Mouse (Mus musculus) brain, adult 2 months (tissue): ENCODE results near the gene Nhlrc4.

Source experiments
- DNase-seq: peaks from one replicate; pipeline ENCODE4 v3.0.0; 2011; ENCODE audit warnings: low read depth, low spot score

The Nhlrc4 gene

DNA sequence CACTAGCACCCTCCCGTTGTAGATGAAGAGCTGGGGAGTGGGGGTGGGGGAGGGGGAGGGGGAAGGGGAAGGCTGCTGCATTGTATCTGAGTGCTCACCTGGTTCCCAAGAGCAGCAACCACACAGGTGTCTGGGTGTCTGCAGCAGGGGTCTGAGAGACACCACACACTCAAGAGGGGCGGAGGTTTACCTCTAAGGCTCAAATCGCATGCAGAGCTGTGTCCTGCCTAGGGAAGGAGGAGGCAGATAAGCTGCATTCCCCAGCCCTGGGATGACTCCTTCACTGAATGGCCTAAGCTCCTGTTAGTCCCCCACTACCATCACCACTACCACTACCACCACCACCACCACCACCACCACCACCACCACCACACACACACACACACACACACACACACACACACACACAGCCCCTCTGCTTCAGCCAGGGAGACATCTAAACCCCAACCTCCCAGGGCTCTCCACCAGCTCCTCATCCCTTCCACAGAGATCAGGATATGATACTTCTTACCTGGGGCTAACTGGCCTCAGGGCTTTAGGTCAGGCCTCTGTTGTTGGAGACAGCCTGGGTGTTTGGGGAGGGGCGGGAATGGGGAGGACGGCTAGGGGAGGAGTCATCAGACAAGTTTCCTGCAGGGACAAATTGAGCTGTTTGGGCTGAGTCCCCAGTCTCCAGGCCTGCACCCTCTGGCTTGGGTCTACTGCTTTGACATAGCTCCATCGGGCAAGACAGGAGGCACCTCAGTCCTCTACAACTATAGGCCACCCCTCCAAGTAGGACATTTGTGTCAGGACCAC lies at the start of gene Nhlrc4, which contains the start of gene Pigq:
Gene Nhlrc4, minus strand, starts transcription at position 596 of the 798 bp plus-strand sequence.
Gene Pigq, minus strand, starts transcription at position 571 of the 798 bp plus-strand sequence.
- no peak for DNase-seq

DNA sequence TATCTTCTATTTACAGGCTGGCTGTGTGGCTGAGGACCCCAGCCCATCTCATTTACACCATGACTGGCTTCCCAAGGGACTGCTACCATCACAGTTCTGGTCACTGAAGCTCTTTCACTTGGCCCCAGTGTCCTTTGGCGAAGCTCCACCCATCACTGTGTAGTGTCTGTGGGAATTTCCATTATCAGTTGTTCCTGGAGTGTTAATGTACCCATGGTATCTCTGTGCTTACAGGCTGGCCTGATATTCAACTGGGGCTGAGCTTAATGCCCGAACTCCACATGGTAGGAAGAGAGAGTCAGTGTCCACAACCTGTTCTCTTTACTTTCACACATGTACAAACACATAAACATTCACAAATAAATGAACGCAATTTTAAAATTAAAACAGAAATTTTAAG lies 48.7 kb upstream of the Nhlrc4 start:
- no peak for DNase-seq

DNA sequence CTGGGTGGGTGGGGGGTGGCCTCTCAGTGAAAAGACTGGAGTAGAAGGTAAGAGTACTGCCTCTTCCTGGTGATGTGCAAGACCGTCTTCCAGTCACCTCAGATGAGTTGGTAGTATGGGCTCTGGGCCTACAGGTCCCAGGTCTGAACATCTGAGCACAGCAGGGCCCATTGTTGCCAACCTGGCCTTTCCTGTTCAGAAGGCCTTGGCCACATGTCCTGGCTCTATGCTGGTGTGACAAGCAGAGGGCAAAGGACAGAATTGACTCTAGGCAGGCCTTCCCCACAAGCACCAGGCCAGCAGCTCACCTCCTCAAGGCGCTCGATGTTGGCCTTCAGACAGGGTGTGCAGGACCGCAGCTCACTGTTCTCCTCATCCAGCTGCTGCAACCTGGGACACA lies 47.5 kb upstream of the Nhlrc4 start:
- no peak for DNase-seq

DNA sequence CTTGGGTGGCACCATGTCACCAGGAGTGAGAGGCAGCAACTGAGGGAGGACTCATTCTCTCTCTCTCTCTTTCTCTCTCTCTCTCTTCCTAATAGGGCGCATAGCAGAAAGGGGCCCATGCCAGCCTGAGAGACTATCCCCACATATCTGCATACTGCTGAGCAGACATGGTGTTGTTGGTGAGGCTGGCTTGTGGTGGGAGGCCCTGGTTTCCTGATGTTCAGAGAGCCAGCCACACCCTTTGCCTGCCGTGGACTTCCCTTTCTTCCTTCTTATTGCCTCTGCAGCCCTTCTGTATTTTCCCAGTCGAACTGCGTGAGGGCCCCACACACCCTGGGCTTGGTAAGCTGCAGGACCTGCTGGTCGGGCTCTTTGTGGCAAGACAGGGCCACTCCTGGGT lies 45.6 kb upstream of the Nhlrc4 start:
- no peak for DNase-seq

DNA sequence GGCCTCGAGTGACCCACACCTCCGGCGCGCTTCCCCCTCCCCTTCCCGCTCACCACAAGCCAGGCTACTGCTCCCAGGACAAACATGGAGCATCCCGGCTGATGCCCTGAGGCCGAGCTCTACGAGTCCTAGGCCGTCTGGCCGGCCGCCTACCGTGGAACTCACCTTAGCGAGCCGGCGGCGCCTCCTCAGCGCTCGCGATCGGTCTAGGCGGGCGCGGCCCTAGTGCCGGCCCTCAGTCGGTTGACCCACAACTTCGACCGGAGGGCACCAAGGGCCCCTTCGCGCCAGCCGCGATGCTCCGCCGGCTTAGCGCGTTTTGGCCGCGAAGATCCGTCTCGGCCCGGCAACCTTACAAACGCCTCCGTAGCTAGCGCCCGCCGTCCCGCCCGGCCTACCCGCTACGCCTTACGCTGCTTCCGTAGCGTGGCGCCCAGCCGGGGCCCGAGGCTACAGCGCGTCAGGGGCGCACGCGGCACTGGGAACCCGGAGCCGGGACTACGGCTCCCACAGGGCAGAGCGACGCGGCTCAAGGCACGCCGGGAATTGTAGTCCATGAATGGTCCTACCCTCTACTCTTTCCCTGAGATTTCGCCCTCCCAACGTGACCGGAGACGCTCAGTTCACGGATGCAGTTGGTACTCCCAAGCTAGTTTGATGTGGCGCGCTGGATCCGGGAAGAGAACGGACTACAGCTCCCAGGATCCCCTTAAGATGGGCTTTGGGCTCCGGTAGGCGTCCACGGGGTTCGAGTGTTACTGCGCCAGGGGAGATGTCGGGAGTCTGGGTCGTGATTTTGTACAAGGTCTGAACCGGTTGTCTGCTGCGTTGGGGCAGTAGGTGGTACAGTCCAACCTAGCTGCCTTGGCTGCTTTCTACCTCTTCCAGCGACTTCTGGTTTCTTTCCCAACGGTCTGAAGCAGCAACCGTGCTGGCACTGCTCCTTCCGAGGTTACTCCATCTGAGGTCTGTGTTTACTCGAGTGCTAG lies 40.8 kb upstream of the Nhlrc4 start, which contains the start of gene Capn15:
Gene Capn15, minus strand, starts transcription at position 491 of the 989 bp plus-strand sequence.
- DNase-seq: peak; percentile 99

DNA sequence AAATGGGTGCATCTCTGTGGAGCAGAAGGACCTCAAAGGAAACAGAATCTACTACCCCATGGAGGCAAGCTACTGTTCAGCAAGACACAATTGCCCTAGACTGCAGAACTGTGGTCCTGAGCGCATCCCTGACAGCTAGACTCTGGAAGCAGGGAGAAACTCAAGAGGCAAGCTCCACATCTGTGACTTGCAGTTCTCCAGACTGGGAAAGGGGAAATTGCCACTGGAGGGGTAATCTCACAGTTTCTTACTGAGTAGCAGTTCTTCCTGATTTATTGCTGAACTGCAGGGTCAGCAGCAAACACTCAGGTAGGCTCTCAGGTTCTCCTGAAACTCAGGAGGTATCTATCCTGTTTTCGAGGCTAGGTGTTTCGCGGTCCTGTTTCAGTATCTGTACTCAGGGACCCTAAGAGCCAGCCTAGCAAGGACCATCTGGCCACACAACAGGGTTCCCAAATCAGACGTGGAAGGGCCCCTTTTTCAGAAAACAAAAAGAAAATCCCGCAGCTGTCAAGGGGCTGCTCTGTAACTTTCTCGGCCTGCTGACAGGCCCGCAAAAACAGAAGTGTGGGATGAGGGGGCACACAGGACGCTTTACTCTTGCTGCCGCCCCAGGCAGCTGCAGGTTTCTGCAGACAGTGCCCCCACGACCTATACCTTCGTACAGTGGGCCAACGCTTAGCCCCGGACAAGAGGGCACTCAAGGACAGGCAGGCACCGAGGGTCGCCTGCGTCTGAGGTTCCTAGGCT lies 40.0 kb upstream of the Nhlrc4 start:
- DNase-seq: peak; percentile 35

DNA sequence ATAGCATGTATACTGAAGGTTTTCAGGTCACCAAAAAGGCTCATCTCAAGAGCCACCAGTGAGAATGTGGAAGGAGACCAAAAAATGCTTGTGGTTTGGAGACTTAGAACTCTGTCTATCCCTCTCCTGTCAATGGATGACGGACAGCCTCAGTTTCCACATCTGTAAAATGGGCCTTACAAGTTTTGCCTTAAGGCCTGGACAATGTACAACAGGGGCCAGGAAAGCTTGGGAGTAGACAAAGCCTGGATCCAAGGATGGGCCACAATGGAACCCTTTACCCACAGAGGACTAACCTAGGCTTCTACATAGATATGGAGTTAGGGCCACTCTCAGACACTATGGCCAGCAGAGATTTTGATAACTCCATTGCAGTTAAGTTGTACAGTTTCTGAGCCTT lies 39.3 kb upstream of the Nhlrc4 start:
- no peak for DNase-seq

DNA sequence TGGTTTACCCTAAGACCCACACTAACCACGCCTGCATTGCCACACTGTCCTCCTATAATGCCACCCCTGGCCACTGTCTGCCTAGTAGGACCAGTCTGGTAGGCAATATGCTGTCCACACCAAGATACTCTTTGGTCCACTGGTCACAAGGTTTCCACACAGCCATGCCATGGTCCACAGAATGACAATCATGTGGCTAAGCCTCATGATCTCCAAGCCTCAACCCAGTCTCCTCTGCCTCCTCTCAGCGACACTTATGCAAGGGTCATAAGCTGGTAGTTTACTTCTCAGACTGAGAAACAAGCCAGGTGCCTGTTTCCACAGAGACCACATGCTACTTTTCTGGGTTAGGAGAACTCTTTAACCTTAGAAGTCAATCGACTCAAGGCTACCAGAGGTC lies 38.2 kb upstream of the Nhlrc4 start:
- DNase-seq: no peak

DNA sequence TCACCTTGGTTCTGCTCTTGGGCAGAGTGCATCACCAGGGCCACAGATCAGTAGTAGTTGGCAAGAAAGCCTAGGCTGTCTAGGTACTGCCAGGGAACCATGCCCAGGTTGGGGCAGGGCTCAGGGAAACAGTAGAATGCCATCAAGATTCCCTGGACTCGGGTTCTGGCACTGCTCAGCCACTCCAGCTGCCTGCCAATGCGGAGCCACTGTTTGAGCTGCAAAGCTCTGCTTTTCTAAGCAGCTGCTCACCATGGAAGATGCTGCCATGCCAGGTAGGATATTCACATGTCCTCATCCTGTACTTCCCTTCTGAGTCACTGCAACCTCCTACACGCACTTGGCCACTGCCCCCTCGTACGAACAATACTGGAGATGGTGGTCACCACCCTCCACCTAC lies 36.1 kb upstream of the Nhlrc4 start:
- DNase-seq: peak; percentile 85

DNA sequence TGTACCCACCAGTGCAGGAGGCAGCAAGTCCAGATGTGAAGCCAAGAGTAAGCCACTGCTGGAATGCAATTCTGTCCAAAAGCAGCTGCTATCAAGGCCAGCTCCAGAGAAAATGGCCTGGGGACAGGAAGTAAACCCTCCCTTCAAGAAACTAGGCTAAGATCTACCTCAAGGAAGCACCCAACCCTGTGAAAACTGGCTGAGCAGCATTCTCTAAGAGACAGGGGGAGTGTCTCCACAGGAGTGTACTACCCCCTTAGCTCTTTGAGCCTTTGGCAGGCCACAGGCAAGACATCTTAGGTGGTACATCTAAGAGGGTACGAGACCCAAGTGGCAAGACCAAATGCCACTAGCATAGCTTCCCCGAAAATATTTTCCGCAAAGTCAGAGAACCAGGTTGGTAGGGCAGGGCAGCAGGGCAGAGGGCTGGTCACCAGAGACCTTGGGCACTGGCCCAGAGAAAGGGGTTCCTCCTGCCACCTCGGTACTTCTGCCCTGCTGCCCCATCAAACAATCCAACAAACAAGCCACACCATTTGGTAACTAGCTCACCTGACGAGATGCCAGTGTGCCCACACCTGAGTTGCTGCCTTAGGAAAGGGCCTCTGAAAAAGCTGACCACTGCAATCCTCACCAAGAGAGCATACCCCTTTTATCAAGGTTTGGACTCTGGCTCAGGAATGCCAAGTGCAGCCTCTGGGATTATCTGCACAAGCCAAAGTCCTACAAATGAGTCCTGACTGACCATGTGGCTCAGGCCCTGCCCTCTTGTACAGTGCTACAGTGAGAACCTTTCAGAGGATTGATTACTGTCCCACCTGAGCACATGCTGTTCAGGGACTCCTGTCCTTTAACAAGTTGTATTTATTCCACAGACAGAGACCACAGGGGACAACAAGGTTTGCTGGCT lies 35.3 kb upstream of the Nhlrc4 start:
- no peak for DNase-seq

DNA sequence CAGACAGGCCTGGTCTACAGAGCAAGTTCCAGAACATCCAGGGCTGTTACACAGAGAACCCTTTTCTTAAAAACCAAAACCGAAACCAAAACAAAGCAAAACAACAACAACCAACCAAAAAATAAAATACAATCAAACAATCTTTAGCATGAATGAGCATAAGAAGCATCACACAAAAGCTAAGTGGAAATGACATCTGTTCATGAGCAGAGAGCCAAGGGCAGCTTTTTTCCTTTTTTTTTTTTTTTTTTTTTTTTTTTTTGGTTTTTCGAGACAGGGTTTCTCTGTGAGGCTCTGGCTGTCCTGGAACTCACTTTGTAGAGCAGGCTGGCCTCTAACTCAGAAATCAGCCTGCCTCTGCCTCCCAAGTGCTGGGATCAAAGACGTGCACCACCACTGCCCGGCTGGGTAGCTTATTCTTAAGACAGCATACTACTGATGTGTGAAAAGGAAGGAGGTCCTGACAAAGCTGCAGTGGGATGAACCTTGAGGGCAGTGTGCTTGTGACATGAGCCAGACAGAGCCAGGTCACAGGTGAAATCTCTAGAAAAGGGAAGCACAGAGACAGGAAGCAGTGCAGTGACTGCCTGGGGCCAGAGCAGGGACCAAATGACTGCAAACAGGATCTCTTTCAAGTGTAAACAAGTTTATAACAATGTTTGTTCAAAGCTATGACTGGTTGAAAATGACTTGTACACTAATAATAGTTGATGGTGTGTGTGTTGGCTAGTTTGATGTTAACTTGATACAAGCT lies 26.4 kb upstream of the Nhlrc4 start:
- no peak for DNase-seq

DNA sequence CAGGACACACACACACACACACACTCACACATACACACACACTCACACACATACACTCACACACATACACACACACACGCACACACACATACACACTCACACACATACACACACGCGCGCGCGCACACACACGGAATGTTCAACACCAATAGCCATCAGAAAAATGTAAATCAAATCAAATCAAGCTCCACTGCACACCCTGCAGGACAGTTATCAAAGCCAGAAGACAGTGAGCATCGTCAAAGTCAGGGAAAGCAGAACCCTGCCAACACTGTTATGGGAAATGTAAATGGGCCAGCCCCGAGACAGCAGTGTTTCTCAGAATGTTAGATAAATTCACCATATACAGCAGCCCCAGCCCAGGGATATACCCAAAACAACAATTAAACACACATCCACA lies 25.7 kb upstream of the Nhlrc4 start:
- peak; percentile 67 for DNase-seq

DNA sequence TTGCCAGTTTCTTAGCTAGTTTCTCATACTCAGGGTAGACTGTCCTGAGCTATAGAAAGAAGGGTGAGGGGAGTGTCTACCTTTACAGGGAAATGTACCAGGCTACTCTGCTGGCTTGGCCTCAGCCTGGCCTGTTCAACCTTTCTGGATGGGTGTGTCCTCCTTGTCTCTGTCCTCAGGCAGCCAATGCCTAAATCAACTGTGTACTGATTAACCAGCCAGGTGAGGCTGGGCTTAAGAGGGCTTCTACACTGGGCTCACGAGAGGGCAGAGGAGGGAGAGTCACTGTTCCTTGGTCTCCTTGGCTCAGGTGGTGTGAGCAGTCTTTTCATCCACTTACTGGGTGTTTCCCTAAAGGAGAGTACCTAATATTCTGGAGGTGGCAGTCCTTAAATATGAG lies 23.4 kb upstream of the Nhlrc4 start:
- DNase-seq: no peak

DNA sequence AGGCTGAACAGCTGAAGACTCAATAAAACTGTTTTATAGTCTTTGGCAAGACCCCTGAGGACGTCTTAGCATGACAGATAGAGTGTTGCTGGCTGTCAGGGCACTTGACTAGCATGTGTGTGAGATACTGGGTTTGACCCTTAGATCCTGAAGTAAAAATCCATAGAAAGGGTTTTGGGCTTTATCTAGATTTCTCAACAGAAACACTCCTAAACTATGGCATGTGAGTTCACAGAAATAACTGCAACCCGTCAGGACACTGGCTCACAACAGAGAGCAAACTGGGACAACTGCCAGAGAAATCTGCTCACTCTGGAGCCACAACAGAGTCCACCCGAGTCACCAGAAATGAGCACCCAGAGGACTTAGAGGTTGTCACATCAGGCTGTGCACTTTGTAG lies 22.9 kb upstream of the Nhlrc4 start:
- peak; percentile 79 for DNase-seq

DNA sequence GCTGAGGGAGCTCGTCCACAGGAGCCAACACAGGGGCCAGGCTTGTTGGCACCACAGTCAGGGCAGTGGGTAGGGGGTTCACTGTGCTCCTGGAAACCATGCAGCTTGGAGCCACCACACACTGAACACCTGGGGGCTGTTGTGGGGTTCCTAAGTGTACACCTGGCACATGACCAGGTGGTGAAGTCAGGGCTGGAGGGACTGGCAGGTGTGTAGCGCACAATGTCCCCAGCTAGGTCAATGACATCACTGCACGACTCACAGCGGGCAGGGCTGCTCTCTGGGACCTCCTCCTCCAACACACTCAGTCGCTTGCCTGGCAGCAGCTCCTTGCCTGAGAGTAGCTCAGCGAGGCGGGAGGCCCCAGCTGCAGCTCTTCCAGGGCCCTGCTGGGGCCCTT lies 19.5 kb upstream of the Nhlrc4 start:
- DNase-seq: peak; percentile 69

DNA sequence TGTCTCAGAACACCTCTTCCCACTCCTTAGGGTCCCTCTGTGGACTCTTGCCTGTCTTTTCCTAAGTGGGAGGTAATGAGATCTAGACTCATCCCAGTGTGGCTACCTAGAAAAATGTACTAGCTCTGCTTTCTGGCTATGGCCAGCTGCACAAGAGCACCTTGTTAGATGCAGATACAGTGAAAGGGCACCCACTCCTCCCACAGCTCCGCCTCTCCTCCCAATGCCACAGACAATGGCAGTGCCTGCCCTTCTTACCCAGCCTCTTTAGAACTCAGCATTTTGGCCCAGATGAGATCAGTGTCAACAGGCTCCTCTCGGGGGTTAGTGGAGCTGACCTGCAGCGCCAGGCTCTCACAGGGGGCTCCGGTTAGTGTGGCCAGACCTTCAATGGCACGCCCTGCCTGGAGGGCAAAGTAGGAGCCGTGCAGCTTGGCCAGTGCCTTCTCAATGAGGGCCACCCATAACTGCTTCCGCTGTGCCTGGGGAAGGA lies 17.7 kb upstream of the Nhlrc4 start:
- no peak for DNase-seq

DNA sequence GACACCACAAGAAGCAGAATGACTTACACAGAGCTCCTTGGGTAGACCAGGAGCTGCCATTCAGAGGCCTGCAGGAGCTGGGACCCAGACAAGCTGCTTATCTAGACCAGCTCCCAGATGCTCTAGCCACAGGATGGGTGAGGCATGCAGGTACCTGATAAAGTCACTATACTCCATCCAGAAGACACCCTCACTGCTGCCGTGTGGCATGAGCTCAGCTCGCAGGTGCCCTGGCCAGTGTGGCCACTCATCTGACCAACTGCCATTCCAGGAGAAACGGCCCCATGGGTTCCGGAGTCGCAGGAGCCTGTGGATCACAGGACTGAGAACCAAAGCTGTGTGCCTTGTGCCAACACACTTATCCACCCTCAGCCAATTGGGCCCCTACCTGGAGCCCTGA lies 16.8 kb upstream of the Nhlrc4 start:
- DNase-seq: no peak

DNA sequence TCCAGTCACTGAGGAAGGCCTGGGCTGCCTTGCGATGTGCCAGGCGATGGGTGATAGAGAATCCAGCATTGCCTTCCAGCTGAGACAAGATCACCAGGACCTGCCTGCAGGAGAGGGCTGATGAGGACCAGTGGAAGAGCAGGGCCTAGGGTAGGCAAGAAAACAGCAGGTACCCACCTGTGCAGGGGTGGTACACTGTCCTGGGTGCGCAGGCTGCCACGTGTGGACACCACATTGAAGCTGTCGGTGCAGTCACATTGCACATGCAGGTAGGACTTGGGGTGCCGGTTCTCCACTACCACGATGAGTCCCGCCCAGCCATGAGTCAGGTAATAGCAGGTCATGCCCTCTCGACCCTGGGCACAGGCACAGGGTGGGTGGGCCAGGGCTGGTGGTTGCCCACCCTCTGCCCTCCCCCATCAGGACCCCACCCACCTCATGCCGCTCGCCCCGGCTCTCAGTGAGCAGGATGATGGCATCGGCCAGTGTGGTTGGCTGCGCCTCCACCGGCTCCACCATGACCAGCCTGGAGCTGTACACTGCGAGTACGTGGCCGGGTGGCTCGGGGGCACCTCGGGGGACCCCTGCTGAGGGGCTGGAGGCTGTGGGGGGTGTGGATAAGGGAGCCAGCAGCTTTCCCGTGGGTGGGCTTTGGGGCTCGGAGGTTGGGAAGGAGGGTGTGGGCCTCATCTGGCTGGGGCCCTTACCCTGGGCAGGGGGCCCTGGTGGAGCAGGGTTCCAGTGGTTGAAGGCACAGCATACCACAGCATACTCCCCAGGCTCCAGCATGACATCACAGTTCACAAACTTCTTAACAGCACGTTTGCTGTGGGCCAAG lies 15.1 kb upstream of the Nhlrc4 start:
- DNase-seq: no peak
